Comparison of ENCODE assay signal across 19 mouse cellular contexts in genomic region chr19:33010886-33011446, GRCm38 (mm10).
DNase-seq lines count a peak whose midpoint lies in the region; ATAC-seq and TF ChIP-seq lines count a peak whose summit lies in the region.
"Had no signal": no experiment of that assay in that cellular context is flagged by ENCODE, and none has a peak within 500 bp of the region (broad histone marks: within the 10 kb centered on the region; RNA-seq: fewer than 3 reads in every experiment).

No protein-coding gene starts in this region.

- DNase-seq in layer of hippocampus, adult 11-12 months (ENCODE audit: low spot score), result peak; percentile 4
- no peak for DNase-seq in layer of hippocampus, adult 8-10 months (ENCODE audit: low spot score in 2 of 2)
- DNase-seq in brain, embryonic 14.5 days (ENCODE audit: low read depth), result peak; percentile 53
- no peak for DNase-seq in lung, postnatal 14 days
- DNase-seq in ovary, postnatal 36 days (ENCODE audit: low spot score), result no peak
- no peak for DNase-seq in right cerebral cortex, postnatal 10 days (ENCODE audit: low spot score in 2 of 2)
- DNase-seq: adrenal gland, postnatal 14 days; cerebellum, adult 9-10 months; forebrain, postnatal 0 days; kidney, postnatal 25 days; thymus, postnatal 14 days had no signal

- no peaks in the 10 kb centered on the region for H3K9me3 ChIP-seq in embryonic facial prominence, embryonic 15.5 days (replicated peaks)
- H3K9me3 ChIP-seq: hindbrain, embryonic 12.5 days; liver, embryonic 15.5 days; lung, embryonic 15.5 days had no signal

- H3K9ac ChIP-seq in embryonic facial prominence, embryonic 15.5 days, result no peak overlapping the region
- H3K9ac ChIP-seq: forebrain, postnatal 0 days; hindbrain, embryonic 12.5 days; liver, embryonic 15.5 days; lung, embryonic 15.5 days had no signal

- no peak overlapping the region for H3K4me3 ChIP-seq in embryonic facial prominence, embryonic 15.5 days (replicated peaks)
- H3K4me3 ChIP-seq: hindbrain, embryonic 12.5 days; liver, embryonic 15.5 days; lung, embryonic 15.5 days had no signal

- 36% methylated on average over 11 of the region's 11 CpGs for WGBS in embryonic facial prominence, embryonic 15.5 days

- peak; percentile 85 for ATAC-seq in embryonic facial prominence, embryonic 15.5 days (ENCODE audit: insufficient number of reproducible peaks, low FRiP score, low TSS enrichment, low read depth)
- ATAC-seq: forebrain, postnatal 0 days; intestine, postnatal 0 days; midbrain, embryonic 16.5 days had no signal

- no peaks in the 10 kb centered on the region for H3K27me3 ChIP-seq in embryonic facial prominence, embryonic 15.5 days
- H3K27me3 ChIP-seq: hindbrain, embryonic 12.5 days; liver, embryonic 15.5 days; lung, embryonic 15.5 days had no signal

- 0 out of 2 replicates have a peak overlapping the region, but pooled peaks have one; percentile 1 for H3K4me2 ChIP-seq in embryonic facial prominence, embryonic 15.5 days (replicated peaks)
- H3K4me2 ChIP-seq: hindbrain, embryonic 12.5 days; liver, embryonic 15.5 days; lung, embryonic 15.5 days had no signal

- TF ChIP-seq CTCF in brain, embryonic 14.5 days (IDR thresholded peaks at IDR 0.05; ENCODE audit: borderline replicate concordance, extremely low read depth, insufficient read depth, insufficient read length), result no peak

- H3K36me3 ChIP-seq in embryonic facial prominence, embryonic 15.5 days, result no peaks in the 10 kb centered on the region
- H3K36me3 ChIP-seq: hindbrain, embryonic 12.5 days; liver, embryonic 15.5 days; lung, embryonic 15.5 days had no signal

- TF ChIP-seq POLR2A in brain, embryonic 14.5 days (IDR thresholded peaks at IDR 0.05; ENCODE audit: borderline replicate concordance, extremely low read depth, insufficient read depth, insufficient read length, poor library complexity, severe bottlenecking), result no peak

- H3K4me1 ChIP-seq in embryonic facial prominence, embryonic 15.5 days, result peaks cover 21% of the 10 kb centered on the region
- H3K4me1 ChIP-seq: hindbrain, embryonic 12.5 days; liver, embryonic 15.5 days; lung, embryonic 15.5 days had no signal

- H3K27ac ChIP-seq in embryonic facial prominence, embryonic 15.5 days (replicated peaks), result peak overlapping the region; percentile 82
- H3K27ac ChIP-seq: hindbrain, embryonic 12.5 days; liver, embryonic 15.5 days; lung, embryonic 15.5 days; macrophage; stomach, postnatal 0 days had no signal

Comparison
In these comparisons a context has a peak if more than half of its experiments do, and no peak if none do; other contexts are left out.
1. DNase-seq: peak in layer of hippocampus, adult 11-12 months (single experiment) and brain, embryonic 14.5 days (single experiment); none in layer of hippocampus, adult 8-10 months (0 of 2), lung, postnatal 14 days (single experiment), ovary, postnatal 36 days (single experiment) and right cerebral cortex, postnatal 10 days (0 of 2).